Mouse (Mus musculus): Measurements from ENCODE around the gene Tac4. TPM values are rescaled to one million over a fixed set of nuclear protein-coding genes. Genes with fewer than 3 reads are reported as not detected.

Gene Tac4
- polyA plus RNA-seq, 1 experiment from 2014 or later = not detected

DNA sequence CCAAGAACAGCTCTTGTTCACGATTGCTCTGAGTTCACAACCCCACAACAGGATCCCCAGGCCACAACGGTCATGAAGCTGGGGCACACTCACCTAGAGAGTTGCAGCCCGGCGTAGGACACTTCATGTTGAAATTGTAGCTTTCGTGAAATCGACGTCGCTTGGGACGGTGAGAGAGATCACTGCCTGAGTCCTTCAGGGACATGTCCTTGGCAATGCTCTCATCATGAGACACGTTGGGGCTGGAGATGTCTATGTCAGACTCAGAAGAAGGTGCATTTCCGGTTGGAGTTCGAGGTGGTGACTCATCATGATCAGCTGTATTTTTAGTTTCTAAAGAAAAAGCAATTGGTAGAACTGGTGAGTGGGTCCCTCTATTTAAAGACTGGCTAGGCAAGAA is 38.6 kb downstream of the Tac4 start:
- no peak overlapping the region for H3K27ac ChIP-seq (ENCODE audit: low read depth, low read length)
- H3K4me2 ChIP-seq (ENCODE audit: low read length) = no peak overlapping the region
- H3K9me3 ChIP-seq (replicated peaks; ENCODE audit: control insufficient read depth, low read length) = no peaks in the 10 kb centered on the region
- H3K4me1 ChIP-seq (ENCODE audit: control insufficient read depth, insufficient read depth, low read length) = no peaks in the 10 kb centered on the region
- H3K4me3 ChIP-seq (ENCODE audit: low read depth, low read length) = no peak overlapping the region
- DNase-seq (ENCODE audit: low spot score) (no peak), ATAC-seq (no peak)
- peaks cover 73% of the 10 kb centered on the region for H3K36me3 ChIP-seq (ENCODE audit: control insufficient read depth, insufficient read depth, low read length)
- no peaks in the 10 kb centered on the region for H3K27me3 ChIP-seq (replicated peaks; ENCODE audit: control insufficient read depth, insufficient read depth, low read length)
- H3K9ac ChIP-seq (ENCODE audit: low read length) = no peak overlapping the region
- 94% methylated on average over 12 of the region's 12 CpGs for WGBS

DNA sequence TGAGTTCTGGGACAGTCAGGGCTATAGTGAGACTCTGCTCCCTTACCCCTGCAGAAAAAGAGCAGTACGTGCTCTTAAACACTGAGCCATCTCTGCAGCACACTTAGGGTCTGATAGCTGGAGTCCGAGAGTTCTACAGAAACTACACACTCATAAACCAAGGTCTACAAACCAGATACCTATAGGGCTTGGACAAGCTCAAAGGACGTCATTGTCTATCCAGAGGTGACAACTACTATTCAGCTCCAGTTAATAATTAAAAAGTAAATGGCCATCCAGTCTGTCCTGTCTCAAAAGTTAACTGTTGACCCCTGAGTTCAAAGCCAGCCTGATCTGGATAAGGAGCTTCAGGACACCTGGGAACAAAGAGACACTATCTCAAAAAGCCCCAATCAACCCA is 40.4 kb downstream of the Tac4 start:
- ATAC-seq (no peak), DNase-seq (ENCODE audit: low spot score) (no peak)
- Histone ChIP-seq H3K4me1 (ENCODE audit: control insufficient read depth, insufficient read depth, low read length) (no peaks in the 10 kb centered on the region), H3K36me3 (ENCODE audit: control insufficient read depth, insufficient read depth, low read length) (peaks cover 78% of the 10 kb centered on the region), H3K4me2 (ENCODE audit: low read length) (no peak overlapping the region), H3K9ac (ENCODE audit: low read length) (no peak overlapping the region), H3K27ac (ENCODE audit: low read depth, low read length) (no peak overlapping the region), H3K27me3 (replicated peaks; ENCODE audit: control insufficient read depth, insufficient read depth, low read length) (no peaks in the 10 kb centered on the region), H3K4me3 (ENCODE audit: low read depth, low read length) (no peak overlapping the region), H3K9me3 (replicated peaks; ENCODE audit: control insufficient read depth, low read length) (no peaks in the 10 kb centered on the region)
- 89% methylated on average over 3 of the region's 3 CpGs for WGBS

DNA sequence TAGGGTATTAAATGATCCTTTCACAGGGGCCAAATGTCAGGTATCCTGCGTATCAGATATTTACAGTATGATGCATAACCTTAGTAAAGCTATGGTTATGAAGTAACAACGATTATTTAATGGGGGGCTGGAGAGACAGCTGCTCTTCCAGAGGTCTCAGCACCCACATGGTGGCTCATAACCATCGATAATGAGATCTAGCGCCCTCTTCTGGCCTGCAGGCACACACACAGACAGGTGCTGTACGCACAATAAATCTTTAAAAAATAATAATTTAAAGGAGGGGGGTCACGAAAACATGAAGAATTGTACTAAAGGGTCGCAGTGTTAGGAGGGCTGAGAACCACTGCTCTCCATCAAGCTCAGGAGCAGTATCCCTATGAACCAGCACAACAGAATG is 44.3 kb downstream of the Tac4 start:
- ATAC-seq (no peak), DNase-seq (ENCODE audit: low spot score) (no peak)
- Histone ChIP-seq H3K27me3 (replicated peaks; ENCODE audit: control insufficient read depth, insufficient read depth, low read length) (no peaks in the 10 kb centered on the region), H3K4me1 (ENCODE audit: control insufficient read depth, insufficient read depth, low read length) (peaks cover 10% of the 10 kb centered on the region), H3K9ac (ENCODE audit: low read length) (no peak overlapping the region), H3K4me3 (ENCODE audit: low read depth, low read length) (no peak overlapping the region), H3K36me3 (ENCODE audit: control insufficient read depth, insufficient read depth, low read length) (peaks cover 46% of the 10 kb centered on the region), H3K4me2 (ENCODE audit: low read length) (no peak overlapping the region), H3K9me3 (replicated peaks; ENCODE audit: control insufficient read depth, low read length) (no peaks in the 10 kb centered on the region), H3K27ac (ENCODE audit: low read depth, low read length) (no peak overlapping the region)
- 92% methylated on average over 7 of the region's 7 CpGs for WGBS

DNA sequence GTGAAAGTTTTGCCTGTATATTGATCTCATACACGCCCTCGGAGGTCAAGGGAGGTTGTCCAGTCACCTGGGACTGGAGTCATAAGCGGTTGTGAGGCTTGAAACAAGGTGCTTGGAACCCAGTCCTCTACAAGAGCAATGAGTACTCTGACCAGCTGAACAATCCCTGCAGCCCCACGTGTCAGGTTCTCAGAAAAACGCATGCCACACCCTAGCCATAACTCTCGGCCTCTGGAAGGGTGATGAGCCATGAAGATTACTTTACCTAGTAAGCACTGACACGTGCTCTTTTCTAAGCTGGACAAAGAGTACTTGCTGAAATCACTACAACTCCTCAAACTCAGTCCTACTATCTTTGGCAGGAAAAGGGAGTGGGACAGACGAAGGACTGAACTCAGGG is 46.2 kb downstream of the Tac4 start:
- ATAC-seq = no peak
- WGBS = 81% methylated on average over 8 of the region's 8 CpGs
- DNase-seq (ENCODE audit: low spot score) = no peak
- Histone ChIP-seq H3K4me3 (ENCODE audit: low read depth, low read length) (no peak overlapping the region), H3K4me1 (ENCODE audit: control insufficient read depth, insufficient read depth, low read length) (peaks cover 14% of the 10 kb centered on the region), H3K9me3 (replicated peaks; ENCODE audit: control insufficient read depth, low read length) (no peaks in the 10 kb centered on the region), H3K27me3 (replicated peaks; ENCODE audit: control insufficient read depth, insufficient read depth, low read length) (no peaks in the 10 kb centered on the region), H3K9ac (ENCODE audit: low read length) (no peak overlapping the region), H3K27ac (ENCODE audit: low read depth, low read length) (no peak overlapping the region), H3K36me3 (ENCODE audit: control insufficient read depth, insufficient read depth, low read length) (peaks cover 28% of the 10 kb centered on the region), H3K4me2 (ENCODE audit: low read length) (no peak overlapping the region)

GRCm38 (mm10) chr11:95309510-95310006 is 48.2 kb downstream of the Tac4 start:
- Histone ChIP-seq H3K27me3 (replicated peaks; ENCODE audit: control insufficient read depth, insufficient read depth, low read length) (no peaks in the 10 kb centered on the region), H3K9me3 (replicated peaks; ENCODE audit: control insufficient read depth, low read length) (no peaks in the 10 kb centered on the region), H3K36me3 (ENCODE audit: control insufficient read depth, insufficient read depth, low read length) (peaks cover 16% of the 10 kb centered on the region), H3K27ac (ENCODE audit: low read depth, low read length) (peak overlapping the region; percentile 92), H3K4me2 (ENCODE audit: low read length) (peak overlapping the region; percentile 70), H3K4me1 (ENCODE audit: control insufficient read depth, insufficient read depth, low read length) (peaks cover 14% of the 10 kb centered on the region), H3K9ac (ENCODE audit: low read length) (peak overlapping the region; percentile 92), H3K4me3 (ENCODE audit: low read depth, low read length) (peak overlapping the region; percentile 89)
- DNase-seq (ENCODE audit: low spot score) = peak; percentile 99
- peak; percentile 94 for ATAC-seq
- under 1% methylated on average over 37 of the region's 37 CpGs for WGBS

GRCm38 (mm10) chr11:95310007-95310647 is 48.8 kb downstream of the Tac4 start, which contains the start of gene Kat7:
Kat7 (minus strand) TSS chr11:95310246.
- Histone ChIP-seq H3K36me3 (ENCODE audit: control insufficient read depth, insufficient read depth, low read length) (peaks cover 12% of the 10 kb centered on the region), H3K9me3 (replicated peaks; ENCODE audit: control insufficient read depth, low read length) (no peaks in the 10 kb centered on the region), H3K27ac (ENCODE audit: low read depth, low read length) (peak within 1 kb of the TSS; percentile 92), H3K4me1 (ENCODE audit: control insufficient read depth, insufficient read depth, low read length) (peaks cover 14% of the 10 kb centered on the region), H3K4me3 (ENCODE audit: low read depth, low read length) (peak within 1 kb of the TSS; percentile 89), H3K27me3 (replicated peaks; ENCODE audit: control insufficient read depth, insufficient read depth, low read length) (no peaks in the 10 kb centered on the region), H3K4me2 (ENCODE audit: low read length) (peak within 1 kb of the TSS; percentile 70), H3K9ac (ENCODE audit: low read length) (peak within 1 kb of the TSS; percentile 92)
- WGBS = under 1% methylated on average over 42 of the region's 42 CpGs
- DNase-seq (ENCODE audit: low spot score) (peak; percentile 100), ATAC-seq (peak; percentile 93)

GRCm38 (mm10) chr11:95310648-95311424 is 49.5 kb downstream of the Tac4 start:
- peak overlapping the region; percentile 89 for H3K4me3 ChIP-seq (ENCODE audit: low read depth, low read length)
- peak overlapping the region; percentile 65 for H3K4me2 ChIP-seq (ENCODE audit: low read length)
- 4% methylated on average over 17 of the region's 17 CpGs for WGBS
- peaks cover 14% of the 10 kb centered on the region for H3K4me1 ChIP-seq (ENCODE audit: control insufficient read depth, insufficient read depth, low read length)
- H3K27me3 ChIP-seq (replicated peaks; ENCODE audit: control insufficient read depth, insufficient read depth, low read length) = no peaks in the 10 kb centered on the region
- peaks cover 7% of the 10 kb centered on the region for H3K36me3 ChIP-seq (ENCODE audit: control insufficient read depth, insufficient read depth, low read length)
- no peaks in the 10 kb centered on the region for H3K9me3 ChIP-seq (replicated peaks; ENCODE audit: control insufficient read depth, low read length)
- peak overlapping the region; percentile 68 for H3K9ac ChIP-seq (ENCODE audit: low read length)
- DNase-seq (ENCODE audit: low spot score) = no peak
- peak; percentile 1 for ATAC-seq
- H3K27ac ChIP-seq (ENCODE audit: low read depth, low read length) = peak overlapping the region; percentile 52

- Histone ChIP-seq H3K27ac (ENCODE audit: low read depth, low read length) (no peak overlapping the region), H3K9me3 (replicated peaks; ENCODE audit: control insufficient read depth, low read length) (no peaks in the 10 kb centered on the region), H3K36me3 (ENCODE audit: control insufficient read depth, insufficient read depth, low read length) (peaks cover 2% of the 10 kb centered on the region), H3K27me3 (replicated peaks; ENCODE audit: control insufficient read depth, insufficient read depth, low read length) (no peaks in the 10 kb centered on the region), H3K4me2 (ENCODE audit: low read length) (peak overlapping the region; percentile 65), H3K9ac (ENCODE audit: low read length) (no peak overlapping the region), H3K4me1 (ENCODE audit: control insufficient read depth, insufficient read depth, low read length) (peaks cover 14% of the 10 kb centered on the region), H3K4me3 (ENCODE audit: low read depth, low read length) (no peak overlapping the region)
- no peak for ATAC-seq
- no peak for DNase-seq (ENCODE audit: low spot score)
- WGBS = 12% methylated on average over 5 of the region's 5 CpGs
Observed at GRCm38 (mm10) chr11:95311425-95311807, 50.1 kb downstream of the Tac4 start.
